Mouse (Mus musculus): Measurements from ENCODE around the gene Amh. TPM values are rescaled to one million over a fixed set of nuclear protein-coding genes. Genes with fewer than 3 reads are reported as not detected.

The Amh gene
- polyA plus RNA-seq, 1 experiment from 2014 or later, result 0.13 TPM

DNA sequence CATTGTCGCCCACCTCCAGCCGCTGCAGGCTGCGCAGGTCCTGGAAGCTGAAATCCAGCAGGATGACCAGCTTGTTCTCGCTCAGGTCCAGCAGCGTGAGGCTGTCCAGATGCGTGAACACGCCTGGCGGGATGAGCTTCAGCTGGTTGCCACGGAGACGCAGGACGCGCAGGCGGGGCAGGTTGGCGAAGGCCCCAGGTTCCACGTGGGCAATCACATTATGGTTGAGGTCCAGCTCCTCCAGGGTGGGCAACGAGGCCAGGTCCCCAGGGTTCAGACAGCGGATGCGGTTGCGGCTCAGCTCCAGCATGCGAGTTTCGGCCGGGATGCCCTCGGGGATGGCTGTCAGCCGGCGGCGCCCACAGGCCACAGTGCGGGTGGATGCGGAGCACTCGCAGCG lies 30.6 kb downstream of the Amh start:
- Histone ChIP-seq H3K9ac (ENCODE audit: low read depth, low read length) (no peak overlapping the region), H3K4me1 (ENCODE audit: control insufficient read depth, insufficient read depth, low read length) (no peaks in the 10 kb centered on the region), H3K4me3 (ENCODE audit: low read depth, low read length) (no peak overlapping the region), H3K9me3 (ENCODE audit: control insufficient read depth, low read length) (peaks cover 7% of the 10 kb centered on the region; the same call in 1 of the 2 replicates), H3K4me2 (ENCODE audit: low read depth, low read length) (no peak overlapping the region), H3K36me3 (ENCODE audit: control insufficient read depth, insufficient read depth, low read length) (peaks cover 1% of the 10 kb centered on the region; the same call in 1 of the 2 replicates), H3K27me3 (replicated peaks; ENCODE audit: control insufficient read depth, insufficient read depth, low read length) (peaks cover 25% of the 10 kb centered on the region), H3K27ac (replicated peaks; ENCODE audit: low read depth, low read length) (no peak overlapping the region)
- 59% methylated on average over 29 of the region's 30 CpGs for WGBS
- DNase-seq (ENCODE audit: low spot score) (no peak), ATAC-seq (ENCODE audit: low read depth) (no peak)

DNA sequence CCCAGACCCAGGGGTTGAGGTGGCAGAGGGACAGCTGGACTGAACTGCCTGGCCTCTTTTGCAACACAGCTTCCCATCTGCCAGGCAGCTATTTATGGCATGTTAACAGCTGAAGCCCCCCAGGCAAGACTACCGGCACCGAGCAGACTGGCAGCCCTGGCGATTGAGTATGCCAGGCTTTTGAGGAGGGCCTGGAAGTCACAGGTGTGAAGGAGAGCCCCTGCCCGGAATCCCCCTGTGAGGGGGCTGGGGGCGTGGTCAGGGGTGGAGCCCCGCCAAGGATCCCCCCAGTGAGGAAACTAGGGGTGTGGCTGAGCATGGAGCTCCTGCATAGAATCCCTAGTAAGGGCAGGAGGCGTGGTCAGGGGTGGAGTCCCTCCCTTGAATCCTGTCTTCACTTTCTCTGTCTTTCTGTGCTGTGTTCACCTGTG lies 31.9 kb downstream of the Amh start:
- peaks cover 7% of the 10 kb centered on the region; the same call in 1 of the 2 replicates for H3K9me3 ChIP-seq (ENCODE audit: control insufficient read depth, low read length)
- ATAC-seq (ENCODE audit: low read depth), result no peak
- WGBS, result 45% methylated on average over 7 of the region's 7 CpGs
- no peak overlapping the region for H3K4me3 ChIP-seq (ENCODE audit: low read depth, low read length)
- peak; percentile 26 for DNase-seq (ENCODE audit: low spot score)
- H3K4me1 ChIP-seq (ENCODE audit: control insufficient read depth, insufficient read depth, low read length), result no peaks in the 10 kb centered on the region
- peaks cover 25% of the 10 kb centered on the region for H3K27me3 ChIP-seq (replicated peaks; ENCODE audit: control insufficient read depth, insufficient read depth, low read length)
- no peak overlapping the region for H3K9ac ChIP-seq (ENCODE audit: low read depth, low read length)
- H3K36me3 ChIP-seq (ENCODE audit: control insufficient read depth, insufficient read depth, low read length), result no peaks in the 10 kb centered on the region
- H3K27ac ChIP-seq (replicated peaks; ENCODE audit: low read depth, low read length), result no peak overlapping the region
- H3K4me2 ChIP-seq (ENCODE audit: low read depth, low read length), result no peak overlapping the region

DNA sequence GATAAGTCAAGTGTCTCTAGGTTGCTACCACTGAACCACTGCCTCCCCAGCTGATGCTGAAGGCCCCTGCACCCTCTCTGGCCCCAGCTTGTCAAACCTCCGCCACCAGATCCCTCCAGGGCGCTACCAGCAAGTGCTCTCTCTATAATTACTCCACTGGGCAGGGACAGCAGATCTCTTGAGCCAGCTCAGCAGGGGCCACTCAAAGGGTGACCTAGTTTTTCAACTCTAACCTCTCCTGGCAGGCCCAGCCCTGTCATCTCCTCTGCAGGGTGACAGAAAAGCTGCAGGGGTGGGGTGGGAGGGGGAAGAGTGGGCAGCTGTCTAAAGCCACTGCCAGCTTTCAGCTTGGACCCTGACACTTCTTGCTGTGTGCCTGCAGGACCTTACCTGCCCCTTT lies 32.8 kb downstream of the Amh start:
- WGBS, result 0% methylated on average over 2 of the region's 2 CpGs
- peak; percentile 45 for ATAC-seq (ENCODE audit: low read depth)
- Histone ChIP-seq H3K36me3 (ENCODE audit: control insufficient read depth, insufficient read depth, low read length) (no peaks in the 10 kb centered on the region), H3K4me3 (ENCODE audit: low read depth, low read length) (no peak overlapping the region), H3K4me2 (ENCODE audit: low read depth, low read length) (no peak overlapping the region), H3K9ac (ENCODE audit: low read depth, low read length) (no peak overlapping the region), H3K27me3 (replicated peaks; ENCODE audit: control insufficient read depth, insufficient read depth, low read length) (peaks cover 32% of the 10 kb centered on the region), H3K9me3 (ENCODE audit: control insufficient read depth, low read length) (peaks cover 7% of the 10 kb centered on the region; the same call in 1 of the 2 replicates), H3K4me1 (ENCODE audit: control insufficient read depth, insufficient read depth, low read length) (no peaks in the 10 kb centered on the region), H3K27ac (replicated peaks; ENCODE audit: low read depth, low read length) (no peak overlapping the region)
- DNase-seq (ENCODE audit: low spot score), result no peak

DNA sequence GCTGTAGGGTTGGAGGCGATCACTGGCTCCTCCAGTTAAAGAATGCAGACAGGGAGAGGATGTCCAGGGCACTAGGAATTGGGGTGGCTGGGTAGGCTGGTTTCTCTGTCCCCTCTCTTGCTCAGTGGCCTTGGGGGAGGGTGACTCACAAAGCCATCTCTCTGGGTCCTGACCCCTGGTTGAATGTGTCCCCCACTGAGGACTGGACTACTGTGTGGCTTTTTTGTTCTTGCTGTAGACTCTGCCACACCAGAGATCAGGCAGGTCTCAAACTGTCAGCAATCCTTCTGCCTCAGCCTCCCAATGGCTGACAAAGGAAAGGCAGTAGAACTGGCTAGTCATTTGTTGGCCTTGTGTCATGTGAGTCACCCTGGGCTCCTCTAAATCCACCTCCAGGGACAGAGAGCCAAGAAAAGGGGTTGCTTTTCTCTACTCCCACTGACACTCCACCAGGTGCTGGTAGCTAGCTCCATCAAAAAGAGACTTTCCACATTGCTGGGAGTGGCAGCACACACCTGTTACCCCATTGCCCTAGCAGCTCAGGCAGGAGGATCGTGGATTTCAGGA lies 33.4 kb downstream of the Amh start:
- Histone ChIP-seq H3K27ac (replicated peaks; ENCODE audit: low read depth, low read length) (no peak overlapping the region), H3K9me3 (ENCODE audit: control insufficient read depth, low read length) (peaks cover 7% of the 10 kb centered on the region; the same call in 1 of the 2 replicates), H3K27me3 (replicated peaks; ENCODE audit: control insufficient read depth, insufficient read depth, low read length) (peaks cover 38% of the 10 kb centered on the region), H3K4me3 (ENCODE audit: low read depth, low read length) (no peak overlapping the region), H3K9ac (ENCODE audit: low read depth, low read length) (no peak overlapping the region), H3K36me3 (ENCODE audit: control insufficient read depth, insufficient read depth, low read length) (no peaks in the 10 kb centered on the region), H3K4me2 (ENCODE audit: low read depth, low read length) (no peak overlapping the region), H3K4me1 (ENCODE audit: control insufficient read depth, insufficient read depth, low read length) (no peaks in the 10 kb centered on the region)
- DNase-seq (ENCODE audit: low spot score) (no peak), ATAC-seq (ENCODE audit: low read depth) (no peak)
- whole genome bisulfite sequencing, result 54% methylated on average over 2 of the region's 2 CpGs

DNA sequence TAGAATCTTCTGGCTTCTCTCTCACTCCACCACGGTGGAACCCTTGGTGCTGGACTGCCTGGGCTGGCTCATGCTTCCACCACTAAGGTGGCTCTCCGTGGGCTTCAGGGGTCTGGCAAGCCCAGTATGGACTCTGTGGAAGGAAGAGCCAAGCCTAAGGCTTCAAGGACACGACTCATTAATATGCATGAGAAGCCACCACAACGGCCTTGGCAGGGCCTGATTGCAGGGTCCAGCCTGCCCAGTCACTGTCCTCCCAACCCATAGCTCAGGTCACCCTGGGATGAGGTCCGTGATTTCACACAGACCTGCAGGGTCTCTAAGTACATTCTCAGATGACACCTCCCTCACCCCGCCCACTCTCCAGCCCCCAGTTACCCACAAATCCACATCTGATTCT lies 34.8 kb downstream of the Amh start:
- Histone ChIP-seq H3K4me2 (ENCODE audit: low read depth, low read length) (no peak overlapping the region), H3K27me3 (replicated peaks; ENCODE audit: control insufficient read depth, insufficient read depth, low read length) (peaks cover 44% of the 10 kb centered on the region), H3K9me3 (ENCODE audit: control insufficient read depth, low read length) (peaks cover 1% of the 10 kb centered on the region; the same call in 1 of the 2 replicates), H3K9ac (ENCODE audit: low read depth, low read length) (no peak overlapping the region), H3K4me3 (ENCODE audit: low read depth, low read length) (no peak overlapping the region), H3K4me1 (ENCODE audit: control insufficient read depth, insufficient read depth, low read length) (no peaks in the 10 kb centered on the region), H3K36me3 (ENCODE audit: control insufficient read depth, insufficient read depth, low read length) (no peaks in the 10 kb centered on the region), H3K27ac (replicated peaks; ENCODE audit: low read depth, low read length) (no peak overlapping the region)
- 68% methylated on average over 6 of the region's 6 CpGs for WGBS
- DNase-seq (ENCODE audit: low spot score) (no peak), ATAC-seq (ENCODE audit: low read depth) (no peak)

DNA sequence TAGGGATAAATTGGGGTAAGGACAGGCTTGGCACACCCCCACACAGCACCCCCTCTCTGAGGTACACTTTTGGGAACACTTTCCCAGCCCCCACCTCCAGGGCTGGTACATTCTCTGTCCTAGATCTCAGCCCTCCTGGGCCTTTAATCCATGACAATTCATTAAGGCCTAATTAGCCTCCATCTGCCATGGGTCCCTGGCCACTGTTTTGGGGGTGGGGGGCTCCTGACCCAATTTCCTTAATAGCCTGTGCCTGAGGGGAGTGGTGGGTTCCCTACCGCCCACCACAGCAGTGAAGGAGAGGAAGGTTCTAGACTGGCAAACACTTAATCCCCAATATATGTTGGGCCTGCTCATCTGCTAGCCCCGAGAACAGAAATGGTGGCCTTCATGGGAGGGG lies 36.6 kb downstream of the Amh start:
- WGBS, result 93% methylated on average over 2 of the region's 2 CpGs
- Histone ChIP-seq H3K36me3 (ENCODE audit: control insufficient read depth, insufficient read depth, low read length) (no peaks in the 10 kb centered on the region), H3K4me3 (ENCODE audit: low read depth, low read length) (no peak overlapping the region), H3K4me1 (ENCODE audit: control insufficient read depth, insufficient read depth, low read length) (no peaks in the 10 kb centered on the region), H3K27ac (replicated peaks; ENCODE audit: low read depth, low read length) (no peak overlapping the region), H3K9me3 (ENCODE audit: control insufficient read depth, low read length) (no peaks in the 10 kb centered on the region), H3K27me3 (replicated peaks; ENCODE audit: control insufficient read depth, insufficient read depth, low read length) (peaks cover 37% of the 10 kb centered on the region), H3K9ac (ENCODE audit: low read depth, low read length) (no peak overlapping the region), H3K4me2 (ENCODE audit: low read depth, low read length) (no peak overlapping the region)
- DNase-seq (ENCODE audit: low spot score), result no peak
- no peak for ATAC-seq (ENCODE audit: low read depth)

DNA sequence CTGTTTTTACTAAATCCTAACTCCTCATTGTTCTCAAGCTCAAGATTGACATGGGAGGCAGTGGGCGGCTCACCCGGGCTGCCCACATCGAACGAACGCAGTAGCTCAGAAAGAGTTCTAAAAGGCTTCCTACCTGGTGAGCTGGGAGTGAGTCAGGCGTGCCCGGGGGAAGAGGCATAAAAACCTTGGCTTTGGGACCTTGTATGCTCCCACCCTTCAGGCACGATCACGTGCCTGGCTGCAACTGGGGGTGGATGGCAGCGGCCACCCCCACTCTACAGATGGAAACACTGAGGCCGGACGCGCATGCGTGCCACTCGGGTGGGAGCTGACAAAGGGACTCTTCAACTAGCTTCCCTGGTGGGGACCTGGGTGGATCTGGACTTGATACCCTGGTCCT lies 37.3 kb downstream of the Amh start:
- Histone ChIP-seq H3K36me3 (ENCODE audit: control insufficient read depth, insufficient read depth, low read length) (no peaks in the 10 kb centered on the region), H3K9ac (ENCODE audit: low read depth, low read length) (no peak overlapping the region), H3K4me3 (ENCODE audit: low read depth, low read length) (no peak overlapping the region), H3K4me2 (ENCODE audit: low read depth, low read length) (no peak overlapping the region), H3K9me3 (ENCODE audit: control insufficient read depth, low read length) (no peaks in the 10 kb centered on the region), H3K27ac (replicated peaks; ENCODE audit: low read depth, low read length) (no peak overlapping the region), H3K4me1 (ENCODE audit: control insufficient read depth, insufficient read depth, low read length) (no peaks in the 10 kb centered on the region), H3K27me3 (replicated peaks; ENCODE audit: control insufficient read depth, insufficient read depth, low read length) (peaks cover 37% of the 10 kb centered on the region)
- 78% methylated on average over 15 of the region's 15 CpGs for WGBS
- no peak for DNase-seq (ENCODE audit: low spot score)
- no peak for ATAC-seq (ENCODE audit: low read depth)

DNA sequence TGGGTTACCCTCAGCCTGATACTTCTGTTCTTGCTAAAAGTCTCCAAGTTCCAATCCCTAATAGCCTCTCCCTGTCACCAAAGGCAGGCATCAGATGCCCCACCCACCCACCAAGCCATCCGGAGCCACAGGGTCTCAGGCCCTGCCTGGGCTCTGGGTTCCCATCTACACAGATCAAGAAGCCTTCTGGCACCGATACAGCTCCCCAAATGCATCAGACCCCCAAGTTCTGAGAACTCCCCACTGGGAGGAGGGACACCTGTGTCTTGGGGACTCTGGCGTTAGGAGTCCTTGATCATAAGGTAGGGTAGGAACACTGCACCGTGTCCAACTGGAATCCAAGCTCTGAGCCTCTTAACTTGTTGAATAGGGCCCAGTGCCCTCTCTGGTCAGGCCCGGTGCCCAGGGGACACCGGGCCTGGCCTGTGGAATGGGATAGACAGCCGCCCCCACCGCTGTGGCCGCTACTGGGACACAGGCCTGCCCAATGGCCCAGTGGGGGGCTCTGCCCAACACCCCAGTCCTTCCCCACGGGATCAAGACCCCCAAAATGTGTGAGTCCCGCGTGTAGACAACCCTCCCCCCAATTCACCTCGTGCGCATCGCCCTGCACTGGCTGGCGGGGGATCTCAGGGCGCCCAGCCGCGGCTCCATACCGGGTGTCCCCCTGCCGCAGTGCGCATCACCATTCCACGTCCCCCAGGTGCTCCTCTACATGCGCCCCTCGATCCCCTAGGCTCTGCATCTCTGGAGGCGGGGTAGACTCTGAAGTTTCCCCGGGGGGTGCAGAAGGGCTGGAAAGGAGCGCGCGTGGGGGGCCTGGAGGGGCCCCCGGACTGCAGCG lies 38.3 kb downstream of the Amh start:
- ATAC-seq (ENCODE audit: low read depth), result no peak
- no peak overlapping the region for H3K27ac ChIP-seq (replicated peaks; ENCODE audit: low read depth, low read length)
- H3K4me3 ChIP-seq (ENCODE audit: low read depth, low read length), result peak overlapping the region; percentile 53
- H3K4me1 ChIP-seq (ENCODE audit: control insufficient read depth, insufficient read depth, low read length), result no peaks in the 10 kb centered on the region
- no peaks in the 10 kb centered on the region for H3K36me3 ChIP-seq (ENCODE audit: control insufficient read depth, insufficient read depth, low read length)
- no peak for DNase-seq (ENCODE audit: low spot score)
- no peaks in the 10 kb centered on the region for H3K9me3 ChIP-seq (ENCODE audit: control insufficient read depth, low read length)
- WGBS, result 23% methylated on average over 14 of the region's 32 CpGs
- H3K9ac ChIP-seq (ENCODE audit: low read depth, low read length), result peak overlapping the region; percentile 68
- peaks cover 37% of the 10 kb centered on the region for H3K27me3 ChIP-seq (replicated peaks; ENCODE audit: control insufficient read depth, insufficient read depth, low read length)
- peak overlapping the region; percentile 96 for H3K4me2 ChIP-seq (ENCODE audit: low read depth, low read length)

All from embryonic facial prominence, embryonic 14.5 days (tissue).